11 mouse cellular contexts compared by ENCODE assay signal in genomic region chr6:135066795-135067445, GRCm38 (mm10). TPM values are rescaled to one million over a fixed set of nuclear protein-coding genes. Genes with fewer than 3 reads are reported as not detected.
DNase-seq lines count a peak whose midpoint lies in the region; ATAC-seq and TF ChIP-seq lines count a peak whose summit lies in the region.
"Had no signal": no experiment of that assay in that cellular context is flagged by ENCODE, and none has a peak within 500 bp of the region (broad histone marks: within the 10 kb centered on the region; RNA-seq: fewer than 3 reads in every experiment).

No protein-coding gene starts in this region.

- 34% methylated on average over 6 of the region's 6 CpGs for WGBS in heart, embryonic 11.5 days (ENCODE audit: insufficient replicate concordance)
- 40% methylated on average over 6 of the region's 6 CpGs for WGBS in limb, embryonic 13.5 days
- 37% methylated on average over 6 of the region's 6 CpGs for WGBS in limb, embryonic 10.5 days
- 25% methylated on average over 6 of the region's 6 CpGs for WGBS in embryonic facial prominence, embryonic 10.5 days

- peaks cover 22% of the 10 kb centered on the region for H3K4me1 ChIP-seq in heart, embryonic 11.5 days (ENCODE audit: control insufficient read depth, insufficient read depth, low read length)
- peaks cover 25% of the 10 kb centered on the region for H3K4me1 ChIP-seq in limb, embryonic 13.5 days
- peaks cover 16% of the 10 kb centered on the region for H3K4me1 ChIP-seq in limb, embryonic 10.5 days
- peaks cover 36% of the 10 kb centered on the region for H3K4me1 ChIP-seq in embryonic facial prominence, embryonic 10.5 days

- ATAC-seq in heart, embryonic 11.5 days (replicated peaks; ENCODE audit: insufficient number of reproducible peaks, low FRiP score, low TSS enrichment), result no peak
- ATAC-seq in limb, embryonic 13.5 days (ENCODE audit: low FRiP score, low read depth), result no peak

- no peak overlapping the region for H3K27ac ChIP-seq in heart, embryonic 11.5 days (ENCODE audit: low read depth, low read length)
- no peak overlapping the region for H3K27ac ChIP-seq in limb, embryonic 13.5 days
- H3K27ac ChIP-seq in limb, embryonic 10.5 days, result no peak overlapping the region
- no peak overlapping the region for H3K27ac ChIP-seq in embryonic facial prominence, embryonic 10.5 days (replicated peaks)
- H3K27ac ChIP-seq: embryonic facial prominence, embryonic 12.5 days; hindbrain, embryonic 14.5 days had no signal

- H3K9ac ChIP-seq in heart, embryonic 11.5 days (ENCODE audit: low read depth, low read length), result 0 out of 2 replicates have a peak overlapping the region, but pooled peaks have one; percentile 16
- no peak overlapping the region for H3K9ac ChIP-seq in limb, embryonic 13.5 days
- H3K9ac ChIP-seq: embryonic facial prominence, embryonic 12.5 days; hindbrain, embryonic 14.5 days had no signal

- no peak overlapping the region for H3K4me3 ChIP-seq in heart, embryonic 11.5 days (ENCODE audit: low read depth, low read length)
- no peak overlapping the region for H3K4me3 ChIP-seq in limb, embryonic 13.5 days
- H3K4me3 ChIP-seq in limb, embryonic 10.5 days, result no peak overlapping the region
- no peak overlapping the region for H3K4me3 ChIP-seq in embryonic facial prominence, embryonic 10.5 days
- H3K4me3 ChIP-seq in myocyte, result peak overlapping the region; percentile 62
- H3K4me3 ChIP-seq: embryonic facial prominence, embryonic 12.5 days had no signal

- no peaks in the 10 kb centered on the region for H3K9me3 ChIP-seq in heart, embryonic 11.5 days (replicated peaks; ENCODE audit: control insufficient read depth, low read length)
- no peaks in the 10 kb centered on the region for H3K9me3 ChIP-seq in limb, embryonic 13.5 days
- no peaks in the 10 kb centered on the region for H3K9me3 ChIP-seq in limb, embryonic 10.5 days (replicated peaks)
- no peaks in the 10 kb centered on the region for H3K9me3 ChIP-seq in embryonic facial prominence, embryonic 10.5 days
- H3K9me3 ChIP-seq: embryonic facial prominence, embryonic 12.5 days had no signal

- H3K4me2 ChIP-seq in heart, embryonic 11.5 days, result peak overlapping the region; percentile 90
- 0 out of 2 replicates have a peak overlapping the region, but pooled peaks have one; percentile 2 for H3K4me2 ChIP-seq in limb, embryonic 13.5 days (replicated peaks)
- peak overlapping the region; percentile 83 for H3K4me2 ChIP-seq in myocyte (ENCODE audit: low read depth)

- no peak for DNase-seq in heart, postnatal 36 days
- DNase-seq in limb, embryonic 10.5 days (ENCODE audit: low spot score), result no peak
- peak; percentile 16 for DNase-seq in embryonic facial prominence, embryonic 10.5 days (ENCODE audit: low spot score)
- no peak for DNase-seq in spleen, postnatal 36 days (ENCODE audit: low spot score in 2 of 2)
- DNase-seq in right cerebral cortex, postnatal 25 days, result no peak
- DNase-seq: thymus, adult 2 months had no signal

- H3K27me3 ChIP-seq in heart, embryonic 11.5 days (ENCODE audit: control insufficient read depth, insufficient read depth, low read length), result peaks cover 4% of the 10 kb centered on the region; the same call in 1 of the 2 replicates
- H3K27me3 ChIP-seq in limb, embryonic 13.5 days, result peaks cover 24% of the 10 kb centered on the region
- peaks cover 44% of the 10 kb centered on the region for H3K27me3 ChIP-seq in limb, embryonic 10.5 days (ENCODE audit: low read depth, poor library complexity, severe bottlenecking)
- peaks cover 48% of the 10 kb centered on the region for H3K27me3 ChIP-seq in embryonic facial prominence, embryonic 10.5 days (replicated peaks; ENCODE audit: low read depth, poor library complexity, severe bottlenecking)
- no peaks in the 10 kb centered on the region for H3K27me3 ChIP-seq in myocyte (ENCODE audit: control insufficient read depth, insufficient read depth, insufficient read length)

- peaks cover 22% of the 10 kb centered on the region for H3K79me2 ChIP-seq in myocyte (ENCODE audit: control insufficient read depth, insufficient read depth)

- TF ChIP-seq POLR2A in myocyte (IDR thresholded peaks at IDR 0.05; ENCODE audit: insufficient read length, low read depth), result no peak

- no peak overlapping the region for H3ac ChIP-seq in myocyte (ENCODE audit: control insufficient read depth, insufficient read length)

- intact Hi-C loops in heart, postnatal 36 days (cut with DNase I), result no loop called here

- no peaks in the 10 kb centered on the region for H3K36me3 ChIP-seq in heart, embryonic 11.5 days (ENCODE audit: control insufficient read depth, insufficient read depth, low read length)
- H3K36me3 ChIP-seq in limb, embryonic 13.5 days, result no peaks in the 10 kb centered on the region
- no peaks in the 10 kb centered on the region for H3K36me3 ChIP-seq in limb, embryonic 10.5 days
- H3K36me3 ChIP-seq in embryonic facial prominence, embryonic 10.5 days (replicated peaks), result no peaks in the 10 kb centered on the region
- no peaks in the 10 kb centered on the region for H3K36me3 ChIP-seq in myocyte (ENCODE audit: control insufficient read depth, insufficient read depth)
- H3K36me3 ChIP-seq: embryonic facial prominence, embryonic 12.5 days had no signal

TF ChIP-seq in myocyte, 11 proteins besides CTCF, POLR2A, EP300 and RAD21:
- TF ChIP-seq CEBPB (IDR thresholded peaks at IDR 0.05; ENCODE audit: insufficient read depth, poor library complexity, severe bottlenecking) (no peak), MAX (IDR thresholded peaks at IDR 0.05; ENCODE audit: low read depth) (no peak), MYOD1 (IDR thresholded peaks at IDR 0.05; ENCODE audit: control insufficient read depth in 1 of 3, insufficient read length in 2 of 3, low read depth in 2 of 3) (no peak), TCF3 (IDR thresholded peaks at IDR 0.05; ENCODE audit: insufficient read length, low read depth) (no peak), E2F4 (IDR thresholded peaks at IDR 0.05; ENCODE audit: insufficient read depth) (no peak), USF1 (IDR thresholded peaks at IDR 0.05; ENCODE audit: low read depth) (no peak), REST (IDR thresholded peaks at IDR 0.05; ENCODE audit: insufficient read depth, insufficient read length) (no peak), POLR2AphosphoS2 (IDR thresholded peaks at IDR 0.05; ENCODE audit: insufficient read length, low read depth) (no peak), SRF (IDR thresholded peaks at IDR 0.05; ENCODE audit: control insufficient read depth, insufficient read length, low read depth) (no peak), TCF12 (IDR thresholded peaks at IDR 0.05; ENCODE audit: insufficient read depth, poor library complexity, severe bottlenecking) (no peak), MYOG (IDR thresholded peaks at IDR 0.05; ENCODE audit: control insufficient read depth in 1 of 3, insufficient read depth in 1 of 3, insufficient read length in 2 of 3, low read depth in 2 of 3) (no peak)

RNA-seq across cellular contexts. Expression of gene Gprc5a, which starts 1.5 kb away (rescaled TPM):
- polyA plus RNA-seq in heart, embryonic 11.5 days (2014; fragmentation: Nextera tagmentation; extraction: Ambion mirVana), result 3.4 and 4.3 TPM in 2 replicates
- total RNA-seq in heart, postnatal 36 days (2021), result 1 to 10 TPM in 1 of 2 experiments, under 1 TPM in 1; 0.81 to 1.3 TPM
- 2.1 and 2.5 TPM in 2 replicates for polyA plus RNA-seq in limb, embryonic 13.5 days (2015; fragmentation: Nextera tagmentation; extraction: Ambion mirVana)
- polyA plus RNA-seq in limb, embryonic 10.5 days (2016; fragmentation: Nextera tagmentation; extraction: Ambion mirVana), result 1.4 and 1.9 TPM in 2 replicates
- 2.5 and 2.8 TPM in 2 replicates for polyA plus RNA-seq in embryonic facial prominence, embryonic 10.5 days (2016; fragmentation: Nextera tagmentation; extraction: Ambion mirVana)
- 10.8 TPM for polyA plus RNA-seq in myocyte (2012; fragmentation: generic; extraction: Trizol)

RNA-seq across cellular contexts. Expression of gene Gprc5d, which starts 51.2 kb away (rescaled TPM):
- not detected in 2 replicates for polyA plus RNA-seq in heart, embryonic 11.5 days (2014; fragmentation: Nextera tagmentation; extraction: Ambion mirVana)
- total RNA-seq in heart, postnatal 36 days (2021), result not detected
- polyA plus RNA-seq in limb, embryonic 13.5 days (2015; fragmentation: Nextera tagmentation; extraction: Ambion mirVana), result not detected in 2 replicates
- not detected in 2 replicates for polyA plus RNA-seq in limb, embryonic 10.5 days (2016; fragmentation: Nextera tagmentation; extraction: Ambion mirVana)
- not detected in 2 replicates for polyA plus RNA-seq in embryonic facial prominence, embryonic 10.5 days (2016; fragmentation: Nextera tagmentation; extraction: Ambion mirVana)
- polyA plus RNA-seq in myocyte (2012; fragmentation: generic; extraction: Trizol), result 0.89 TPM
- polyA plus RNA-seq: embryonic facial prominence, embryonic 12.5 days; hindbrain, embryonic 14.5 days had no signal

RNA-seq across cellular contexts. Expression of gene Ddx47, which starts 55.5 kb away (rescaled TPM):
- polyA plus RNA-seq in heart, embryonic 11.5 days (2014; fragmentation: Nextera tagmentation; extraction: Ambion mirVana), result 74.6 and 78.3 TPM in 2 replicates
- total RNA-seq in heart, postnatal 36 days (2021), result 10 to 100 TPM; 38.1 to 39.9 TPM
- polyA plus RNA-seq in limb, embryonic 13.5 days (2015; fragmentation: Nextera tagmentation; extraction: Ambion mirVana), result 120 and 123 TPM in 2 replicates
- polyA plus RNA-seq in limb, embryonic 10.5 days (2016; fragmentation: Nextera tagmentation; extraction: Ambion mirVana), result 129 and 134 TPM in 2 replicates
- polyA plus RNA-seq in embryonic facial prominence, embryonic 10.5 days (2016; fragmentation: Nextera tagmentation; extraction: Ambion mirVana), result 113 and 117 TPM in 2 replicates
- polyA plus RNA-seq in myocyte (2012; fragmentation: generic; extraction: Trizol), result 53.6 TPM

Comparison
In these comparisons a context has a peak if more than half of its experiments do, and no peak if none do; other contexts are left out.
1. H3K4me2 ChIP-seq: peak in every context shown above with its lines; median percentile 90 in heart, embryonic 11.5 days; 83 in myocyte; 2 in limb, embryonic 13.5 days.